Mouse (Mus musculus) MEL-GATA-1-ER (cell line): ENCODE measurements around the gene Ankrd42.

Experiments used
- DNase-seq: peaks from one replicate; pipeline ENCODE4 v3.0.0-alpha.2; 2012; ENCODE audit warnings: low read depth; ENCODE audit errors: extremely low read depth

Gene Ankrd42

GRCm38 (mm10) chr7:92580491-92581207, 56.3 kb downstream of the Ankrd42 start:
- DNase-seq = no peak

- DNase-seq = no peak
These were observed 70.2 kb downstream of the Ankrd42 start for GRCm38 (mm10) chr7:92566775-92567174.

- no peak for DNase-seq
These were observed 75.7 kb downstream of the Ankrd42 start, which contains the start of gene Ccdc90b for GRCm38 (mm10) chr7:92560986-92561876. TSS of gene Ccdc90b (plus strand) at chr7:92561149.

GRCm38 (mm10) chr7:92558744-92559143, 78.2 kb downstream of the Ankrd42 start:
- peak; percentile 26 for DNase-seq

- DNase-seq = peak; percentile 13
These were observed 86.0 kb downstream of the Ankrd42 start for GRCm38 (mm10) chr7:92550990-92551392.

GRCm38 (mm10) chr7:92550248-92550989, 86.5 kb downstream of the Ankrd42 start:
- DNase-seq = no peak

GRCm38 (mm10) chr7:92546763-92547162, 90.2 kb downstream of the Ankrd42 start:
- DNase-seq = no peak

GRCm38 (mm10) chr7:92532351-92533036, 104.4 kb downstream of the Ankrd42 start:
- DNase-seq = no peak
